Mouse (Mus musculus) liver, adult 2 months (tissue): ENCODE measurements around the gene Galnt4.

Source experiments
- CTCF ChIP-seq: fragments of 200-500 bp; IDR thresholded peaks from 2 replicates; pipeline ENCODE4 v1.5.1; 2011; ENCODE audit warnings: low read depth, low read length, control low read depth
- POLR2A ChIP-seq: fragments of 200-500 bp; IDR thresholded peaks from 2 replicates; pipeline ENCODE4 v1.6.1; 2011; ENCODE audit warnings: low read length, control low read depth; ENCODE audit not compliant: insufficient read depth; ENCODE audit errors: extremely low read depth

DNA sequence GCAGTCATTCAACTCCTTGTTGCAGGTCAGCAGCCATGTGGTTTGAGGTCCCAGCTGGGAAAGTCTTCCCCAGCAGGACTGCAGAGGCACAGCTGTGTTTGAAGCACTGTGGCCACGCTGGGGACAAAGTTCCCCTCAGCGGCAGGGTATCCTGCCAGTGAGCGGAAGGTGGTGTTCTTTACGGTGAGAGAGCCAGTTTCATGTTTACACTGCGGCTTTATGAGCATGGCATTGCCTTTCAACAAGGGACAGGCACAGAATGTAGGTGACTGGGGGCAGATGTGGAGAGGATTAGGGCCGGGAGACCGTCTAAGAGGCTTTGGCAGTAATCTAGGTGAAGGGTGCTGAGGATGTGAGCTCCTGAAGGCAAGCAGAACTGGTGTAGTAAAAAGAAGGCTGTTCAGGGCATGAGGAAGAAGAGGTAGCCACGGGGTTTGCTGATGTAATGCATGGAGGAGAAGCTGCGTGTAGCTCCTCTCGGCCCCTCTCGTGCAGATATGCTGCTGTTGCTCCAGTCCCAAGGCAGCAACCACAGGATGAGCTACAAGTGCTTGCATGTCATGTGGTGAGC is 19.8 kb downstream of the Galnt4 start:
- TF ChIP-seq CTCF (0 out of 2 replicates have a peak, but pooled peaks have one; percentile 0), POLR2A (no peak)
